Mouse (Mus musculus) brain, embryonic 14.5 days (tissue): ENCODE data around the gene Ddc.

Experiments
- CTCF ChIP-seq: fragments of 200-500 bp; IDR thresholded peaks from 2 replicates; pipeline ENCODE4 v1.5.1; 2012; ENCODE audit warnings: inconsistent platforms, mild to moderate bottlenecking, moderate library complexity, borderline replicate concordance; ENCODE audit not compliant: insufficient read depth, insufficient read length; ENCODE audit errors: extremely low read depth
- POLR2A ChIP-seq: fragments of 200-500 bp; IDR thresholded peaks from 2 replicates; pipeline ENCODE4 v1.6.1; 2012; ENCODE audit warnings: mild to moderate bottlenecking, inconsistent platforms, borderline replicate concordance; ENCODE audit not compliant: poor library complexity, insufficient read depth, insufficient read length, severe bottlenecking; ENCODE audit errors: extremely low read depth

DNA sequence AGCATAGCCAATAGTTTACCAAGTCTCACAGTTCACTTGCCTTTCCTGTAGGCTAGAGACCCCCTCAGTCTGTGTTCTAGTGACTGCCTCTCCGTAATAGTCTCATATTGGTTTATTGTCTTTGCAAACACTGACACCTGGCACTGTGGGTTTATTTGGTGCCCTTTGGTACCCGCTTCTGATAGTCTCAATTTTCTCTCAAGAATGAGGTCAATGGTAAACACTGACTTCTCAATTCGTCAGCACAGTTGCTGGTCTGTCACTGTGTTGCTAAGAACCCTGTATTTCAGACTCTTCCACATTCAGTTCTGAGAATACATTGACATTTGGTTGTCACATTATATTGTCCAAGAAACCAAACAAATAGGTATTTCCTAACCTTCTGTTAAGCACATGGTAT, 9.9 kb downstream of the Ddc start:
- TF ChIP-seq POLR2A = no peak
- TF ChIP-seq CTCF = no peak
